Mouse (Mus musculus): ENCODE results near the gene Parp16. TPM values are rescaled to one million over a fixed set of nuclear protein-coding genes. Genes with fewer than 3 reads are reported as not detected.

Parp16 gene
- total RNA-seq, 2 experiments from 2014 or later = 3.8 to 5.3 TPM

Other genes with a start within 250 kb of the Parp16 start
- gene Slc24a1, start 243.7 kb upstream of the Parp16 start, total RNA-seq (2021) = not detected
- gene Ints14, start 234.4 kb upstream of the Parp16 start, total RNA-seq (2021) = 10 to 100 TPM; 15.3 to 17.8 TPM
- gene Hacd3, start 173.7 kb upstream of the Parp16 start, total RNA-seq (2021) = 10 to 100 TPM in 1 of 2 experiments, 1 to 10 TPM in 1; 8.2 to 11.9 TPM
- gene Dpp8, start 162.9 kb upstream of the Parp16 start, total RNA-seq (2021) = 100 to 1,000 TPM; 101 to 128 TPM
- gene Igdcc4, start 93.9 kb upstream of the Parp16 start, total RNA-seq (2021) = 10 to 100 TPM; 26.4 to 27.3 TPM
- under 1 TPM; 0.21 to 0.33 TPM for gene Igdcc3, start 54.2 kb upstream of the Parp16 start, total RNA-seq (2021)
- gene Cilp, start 69.8 kb downstream of the Parp16 start, total RNA-seq (2021) = 100 to 1,000 TPM in 1 of 2 experiments, 10 to 100 TPM in 1; 28.8 to 105 TPM
- 10 to 100 TPM; 44.9 to 60.0 TPM for gene Clpx, start 98.9 kb downstream of the Parp16 start, total RNA-seq (2021)
- 10 to 100 TPM; 10.1 to 12.7 TPM for gene Pdcd7, start 150.8 kb downstream of the Parp16 start, total RNA-seq (2021)
- gene Ubap1l, start 165.7 kb downstream of the Parp16 start, total RNA-seq (2021) = under 1 TPM; 0.20 to 0.64 TPM
- gene Kbtbd13, start 196.3 kb downstream of the Parp16 start, total RNA-seq (2021) = 10 to 100 TPM; 10.3 to 11.6 TPM
- 1 to 10 TPM; 3.1 to 4.4 TPM for gene Rasl12, start 203.2 kb downstream of the Parp16 start, total RNA-seq (2021)
- not detected for gene Slc51b, start 227.6 kb downstream of the Parp16 start, total RNA-seq (2021)
- gene Mtfmt, start 240.4 kb downstream of the Parp16 start, total RNA-seq (2021) = 1 to 10 TPM; 5.0 to 5.3 TPM

Data from gastrocnemius, postnatal 25 days (tissue).